Mouse (Mus musculus) heart, adult 2 months (tissue): Measurements from ENCODE around the gene Gpi1.

Source experiments
- CTCF ChIP-seq: fragments of 200-600 bp; IDR thresholded peaks from 2 replicates; pipeline ENCODE4 v1.8.1; 2022; ENCODE audit warnings: antibody characterized with exemption, mild to moderate bottlenecking, moderate library complexity
- EP300 ChIP-seq: fragments of 200-500 bp; IDR thresholded peaks from 2 replicates; pipeline ENCODE4 v1.6.1; 2011; ENCODE audit warnings: low read depth, low read length, control low read depth; ENCODE audit not compliant: insufficient read depth
- POLR2A ChIP-seq: fragments of 200-500 bp; IDR thresholded peaks from 2 replicates; pipeline ENCODE4 v1.6.1; 2011; ENCODE audit warnings: mild to moderate bottlenecking, low read depth, low read length, control low read depth; ENCODE audit not compliant: insufficient read depth

- no peak for TF ChIP-seq POLR2A
- TF ChIP-seq CTCF = peak; percentile 19; the same call in 1 of the 2 replicates
- no peak for TF ChIP-seq EP300
Measured at GRCm38 (mm10) chr7:34172251-34172650, 57.9 kb downstream of the Gpi1 start.
